Mouse (Mus musculus): ENCODE measurements around the gene Casr. TPM values are rescaled to one million over a fixed set of nuclear protein-coding genes. Genes with fewer than 3 reads are reported as not detected.

The Casr gene
- polyA plus RNA-seq, 1 experiment from 2014 or later, result not detected

GRCm38 (mm10) chr16:36505913-36506312 is 56.0 kb downstream of the Casr start:
- Histone ChIP-seq H3K9ac (no peak overlapping the region), H3K27me3 (no peaks in the 10 kb centered on the region), H3K4me3 (no peak overlapping the region), H3K4me1 (replicated peaks) (no peaks in the 10 kb centered on the region), H3K9me3 (no peaks in the 10 kb centered on the region), H3K27ac (no peak overlapping the region), H3K36me3 (no peaks in the 10 kb centered on the region), H3K4me2 (no peak overlapping the region)
- ATAC-seq (ENCODE audit: low FRiP score), result no peak
- WGBS, result 62% methylated on average over 4 of the region's 4 CpGs

- ATAC-seq (ENCODE audit: low FRiP score), result no peak
- no peaks in the 10 kb centered on the region for H3K36me3 ChIP-seq
- no peak overlapping the region for H3K27ac ChIP-seq
- H3K4me1 ChIP-seq (replicated peaks), result no peaks in the 10 kb centered on the region
- no peak overlapping the region for H3K9ac ChIP-seq
- H3K4me3 ChIP-seq, result no peak overlapping the region
- no peak overlapping the region for H3K4me2 ChIP-seq
- WGBS, result 76% methylated on average over 3 of the region's 3 CpGs
- no peaks in the 10 kb centered on the region for H3K27me3 ChIP-seq
- no peaks in the 10 kb centered on the region for H3K9me3 ChIP-seq
Observed at GRCm38 (mm10) chr16:36505134-36505533, 56.8 kb downstream of the Casr start.

GRCm38 (mm10) chr16:36502286-36502685 is 59.7 kb downstream of the Casr start:
- Histone ChIP-seq H3K4me3 (no peak overlapping the region), H3K27ac (no peak overlapping the region), H3K27me3 (no peaks in the 10 kb centered on the region), H3K36me3 (no peaks in the 10 kb centered on the region), H3K9ac (no peak overlapping the region), H3K9me3 (no peaks in the 10 kb centered on the region), H3K4me2 (no peak overlapping the region), H3K4me1 (replicated peaks) (no peaks in the 10 kb centered on the region)
- ATAC-seq (ENCODE audit: low FRiP score), result no peak
- 88% methylated on average over 2 of the region's 2 CpGs for WGBS

GRCm38 (mm10) chr16:36492420-36492819 is 69.5 kb downstream of the Casr start:
- H3K9ac ChIP-seq, result no peak overlapping the region
- H3K4me3 ChIP-seq, result no peak overlapping the region
- H3K36me3 ChIP-seq, result no peaks in the 10 kb centered on the region
- no peak for ATAC-seq (ENCODE audit: low FRiP score)
- H3K27ac ChIP-seq, result no peak overlapping the region
- H3K27me3 ChIP-seq, result no peaks in the 10 kb centered on the region
- H3K9me3 ChIP-seq, result no peaks in the 10 kb centered on the region
- 95% methylated on average over 1 of the region's 1 CpGs for WGBS
- H3K4me1 ChIP-seq (replicated peaks), result no peaks in the 10 kb centered on the region
- no peak overlapping the region for H3K4me2 ChIP-seq

- WGBS, result 83% methylated on average over 9 of the region's 9 CpGs
- Histone ChIP-seq H3K27me3 (no peaks in the 10 kb centered on the region), H3K4me1 (replicated peaks) (no peaks in the 10 kb centered on the region), H3K9me3 (no peaks in the 10 kb centered on the region), H3K4me3 (no peak overlapping the region), H3K36me3 (no peaks in the 10 kb centered on the region), H3K4me2 (no peak overlapping the region), H3K27ac (no peak overlapping the region), H3K9ac (no peak overlapping the region)
- no peak for ATAC-seq (ENCODE audit: low FRiP score)
Observed at GRCm38 (mm10) chr16:36476866-36477265, 85.1 kb downstream of the Casr start.

GRCm38 (mm10) chr16:36475530-36475929 is 86.4 kb downstream of the Casr start:
- no peak for ATAC-seq (ENCODE audit: low FRiP score)
- Histone ChIP-seq H3K9ac (no peak overlapping the region), H3K4me2 (no peak overlapping the region), H3K36me3 (no peaks in the 10 kb centered on the region), H3K27ac (no peak overlapping the region), H3K27me3 (0 out of 2 replicates have a peak, but pooled peaks cover 3% of the 10 kb centered on the region), H3K4me1 (replicated peaks) (peaks cover 8% of the 10 kb centered on the region), H3K9me3 (no peaks in the 10 kb centered on the region), H3K4me3 (no peak overlapping the region)
- 91% methylated on average over 3 of the region's 3 CpGs for WGBS

- 89% methylated on average over 2 of the region's 2 CpGs for WGBS
- Histone ChIP-seq H3K9me3 (no peaks in the 10 kb centered on the region), H3K27ac (no peak overlapping the region), H3K4me1 (replicated peaks) (peaks cover 8% of the 10 kb centered on the region), H3K36me3 (no peaks in the 10 kb centered on the region), H3K27me3 (0 out of 2 replicates have a peak, but pooled peaks cover 3% of the 10 kb centered on the region), H3K4me3 (no peak overlapping the region), H3K4me2 (no peak overlapping the region), H3K9ac (no peak overlapping the region)
- no peak for ATAC-seq (ENCODE audit: low FRiP score)
Observed at GRCm38 (mm10) chr16:36474849-36475248, 87.1 kb downstream of the Casr start.

- Histone ChIP-seq H3K36me3 (no peaks in the 10 kb centered on the region), H3K4me2 (no peak overlapping the region), H3K9me3 (no peaks in the 10 kb centered on the region), H3K27ac (no peak overlapping the region), H3K4me3 (no peak overlapping the region), H3K27me3 (0 out of 2 replicates have a peak, but pooled peaks cover 3% of the 10 kb centered on the region), H3K9ac (no peak overlapping the region), H3K4me1 (replicated peaks) (peaks cover 8% of the 10 kb centered on the region)
- WGBS, result 55% methylated on average over 17 of the region's 17 CpGs
- ATAC-seq (ENCODE audit: low FRiP score), result no peak
Observed at GRCm38 (mm10) chr16:36473217-36474216, 88.4 kb downstream of the Casr start.

- H3K9ac ChIP-seq, result peak overlapping the region; percentile 29; the same call in 1 of the 2 replicates
- 0 out of 2 replicates have a peak, but pooled peaks cover 3% of the 10 kb centered on the region for H3K27me3 ChIP-seq
- no peaks in the 10 kb centered on the region for H3K9me3 ChIP-seq
- H3K36me3 ChIP-seq, result no peaks in the 10 kb centered on the region
- ATAC-seq (ENCODE audit: low FRiP score), result no peak
- peaks cover 8% of the 10 kb centered on the region for H3K4me1 ChIP-seq (replicated peaks)
- no peak overlapping the region for H3K27ac ChIP-seq
- H3K4me2 ChIP-seq, result peak overlapping the region; percentile 17; the same call in 1 of the 2 replicates
- no peak overlapping the region for H3K4me3 ChIP-seq
- 49% methylated on average over 13 of the region's 13 CpGs for WGBS
Observed at GRCm38 (mm10) chr16:36471066-36471633, 90.8 kb downstream of the Casr start.

- Histone ChIP-seq H3K27me3 (0 out of 2 replicates have a peak, but pooled peaks cover 3% of the 10 kb centered on the region), H3K9ac (no peak overlapping the region), H3K4me1 (replicated peaks) (peaks cover 8% of the 10 kb centered on the region), H3K27ac (no peak overlapping the region), H3K36me3 (no peaks in the 10 kb centered on the region), H3K4me2 (no peak overlapping the region), H3K4me3 (no peak overlapping the region), H3K9me3 (no peaks in the 10 kb centered on the region)
- WGBS, result 8% methylated on average over 2 of the region's 2 CpGs
- no peak for ATAC-seq (ENCODE audit: low FRiP score)
Observed at GRCm38 (mm10) chr16:36469955-36470478, 91.9 kb downstream of the Casr start.

GRCm38 (mm10) chr16:36469367-36469766 is 92.6 kb downstream of the Casr start:
- ATAC-seq (ENCODE audit: low FRiP score), result no peak
- no peak overlapping the region for H3K4me3 ChIP-seq
- peaks cover 8% of the 10 kb centered on the region for H3K4me1 ChIP-seq (replicated peaks)
- H3K4me2 ChIP-seq, result no peak overlapping the region
- no peak overlapping the region for H3K27ac ChIP-seq
- 91% methylated on average over 9 of the region's 9 CpGs for WGBS
- no peaks in the 10 kb centered on the region for H3K36me3 ChIP-seq
- H3K9me3 ChIP-seq, result no peaks in the 10 kb centered on the region
- H3K27me3 ChIP-seq, result 0 out of 2 replicates have a peak, but pooled peaks cover 3% of the 10 kb centered on the region
- no peak overlapping the region for H3K9ac ChIP-seq

- no peak overlapping the region for H3K4me2 ChIP-seq
- no peak overlapping the region for H3K9ac ChIP-seq
- no peak overlapping the region for H3K27ac ChIP-seq
- H3K4me1 ChIP-seq (replicated peaks), result peaks cover 8% of the 10 kb centered on the region
- no peaks in the 10 kb centered on the region for H3K36me3 ChIP-seq
- no peak for ATAC-seq (ENCODE audit: low FRiP score)
- no peak overlapping the region for H3K4me3 ChIP-seq
- WGBS, result 71% methylated on average over 4 of the region's 4 CpGs
- no peaks in the 10 kb centered on the region for H3K9me3 ChIP-seq
- H3K27me3 ChIP-seq, result 0 out of 2 replicates have a peak, but pooled peaks cover 3% of the 10 kb centered on the region
Observed at GRCm38 (mm10) chr16:36468862-36469261, 93.1 kb downstream of the Casr start.

Data from hindbrain, embryonic 13.5 days (tissue).